Mouse (Mus musculus) CH12.LX (cell line): ENCODE data around the gene Scin. TPM values are rescaled to one million over a fixed set of nuclear protein-coding genes. Genes with fewer than 3 reads are reported as not detected.

ENCODE experiments used
- DNase-seq: peaks from one replicate; pipeline ENCODE4 v3.0.0-alpha.2; 2013; ENCODE audit errors: extremely low read depth
- H3K27ac ChIP-seq: 2 replicates; pipeline ENCODE4 v1.5.1; 2012; ENCODE audit warnings: low read depth, mild to moderate bottlenecking, control low read depth, moderate library complexity; ENCODE audit not compliant: insufficient read depth
- H3K27me3 ChIP-seq: replicated peaks from 2 replicates; pipeline ENCODE3; 2012; ENCODE audit warnings: inconsistent platforms
- H3K36me3 ChIP-seq, 2 experiments: replicated peaks in 1 of 2; 2 replicates each; pipeline versions ENCODE3 to v1.6.1; 2012; ENCODE audit warnings: inconsistent platforms in 1 of 2, low read length in 1 of 2, mild to moderate bottlenecking in 1 of 2, mixed read lengths in 1 of 2, moderate library complexity in 1 of 2; ENCODE audit not compliant: control insufficient read depth in 1 of 2, insufficient read depth in 1 of 2
- H3K4me1 ChIP-seq, 2 experiments: 2 replicates each; pipeline ENCODE4 v1.6.1; 2012; ENCODE audit warnings: inconsistent platforms in 1 of 2, moderate library complexity in 1 of 2; ENCODE audit not compliant: insufficient read depth in 2 of 2, control insufficient read depth in 1 of 2
- H3K4me2 ChIP-seq: 2 replicates; pipeline ENCODE4 v1.6.1; 2012; ENCODE audit warnings: low read depth, mild to moderate bottlenecking, control low read depth; ENCODE audit not compliant: poor library complexity, insufficient read depth, severe bottlenecking
- H3K4me3 ChIP-seq, 3 experiments: fragments of 150-350 bp in 1 of 3; sonication (generic) in 1 of 3; replicated peaks in 1 of 3; 2 replicates each; pipeline versions ENCODE3 to v1.5.1; 2011 to 2012; ENCODE audit warnings: low read depth in 2 of 3, low read length in 2 of 3, mild to moderate bottlenecking in 2 of 3, moderate library complexity in 2 of 3, control low read depth in 1 of 3, improper control_type of control experiment in 1 of 3, inconsistent platforms in 1 of 3, mixed read lengths in 1 of 3; ENCODE audit not compliant: poor library complexity in 1 of 3
- H3K79me2 ChIP-seq: replicated peaks from 2 replicates; pipeline ENCODE4 v1.6.1; 2012; ENCODE audit warnings: mild to moderate bottlenecking, moderate library complexity; ENCODE audit not compliant: control insufficient read depth, poor library complexity, insufficient read depth, severe bottlenecking; ENCODE audit errors: extremely low read depth
- H3K9ac ChIP-seq: 2 replicates; pipeline ENCODE4 v1.6.1; 2012; ENCODE audit warnings: low read depth, mild to moderate bottlenecking, control low read depth, moderate library complexity; ENCODE audit not compliant: insufficient read depth
- H3K9me3 ChIP-seq: replicated peaks from 2 replicates; pipeline ENCODE3; 2012; ENCODE audit warnings: low read length, inconsistent platforms, mixed read lengths
- BHLHE40 ChIP-seq: IDR thresholded peaks from 2 replicates; pipeline ENCODE4 v1.6.1; 2011; ENCODE audit warnings: mild to moderate bottlenecking, low read depth, low read length, improper control_type of control experiment
- CHD2 ChIP-seq: IDR thresholded peaks from 2 replicates; pipeline ENCODE4 v1.6.1; 2011; ENCODE audit warnings: low read length, improper control_type of control experiment
- E2F4 ChIP-seq: IDR thresholded peaks from 2 replicates; pipeline ENCODE4 v1.6.1; 2011; ENCODE audit warnings: low read depth, low read length, improper control_type of control experiment; ENCODE audit not compliant: insufficient replicate concordance
- ELF1 ChIP-seq: IDR thresholded peaks from 2 replicates; pipeline ENCODE4 v1.6.1; 2014; ENCODE audit warnings: low read depth, mild to moderate bottlenecking, inconsistent platforms, low read length, improper control_type of control experiment
- EP300 ChIP-seq: IDR thresholded peaks from 2 replicates; pipeline ENCODE4 v1.6.1; 2011; ENCODE audit warnings: low read length, improper control_type of control experiment
- ETS1 ChIP-seq: conservative IDR thresholded peaks from 2 replicates; pipeline ENCODE4 v1.6.1; 2012; ENCODE audit warnings: low read depth, mild to moderate bottlenecking, inconsistent platforms, low read length, improper control_type of control experiment, moderate library complexity
- JUN ChIP-seq: IDR thresholded peaks from 2 replicates; pipeline ENCODE4 v1.6.1; 2011; ENCODE audit warnings: low read depth, mild to moderate bottlenecking, low read length, improper control_type of control experiment, moderate library complexity; ENCODE audit not compliant: insufficient read depth
- MEF2A ChIP-seq: IDR thresholded peaks from 2 replicates; pipeline ENCODE4 v1.6.1; 2014; ENCODE audit warnings: low read depth, mild to moderate bottlenecking, inconsistent platforms, low read length, improper control_type of control experiment, borderline replicate concordance
- MYC ChIP-seq: IDR thresholded peaks from 2 replicates; pipeline ENCODE4 v1.6.1; 2011; ENCODE audit warnings: low read depth, mild to moderate bottlenecking, improper control_type of control experiment, low read length
- POLR2A ChIP-seq: IDR thresholded peaks from 2 replicates; pipeline ENCODE4 v1.6.1; 2011; ENCODE audit warnings: low read depth, mild to moderate bottlenecking, improper control_type of control experiment, low read length
- RAD21 ChIP-seq: IDR thresholded peaks from 2 replicates; pipeline ENCODE4 v1.6.1; 2011; ENCODE audit warnings: low read depth, mild to moderate bottlenecking, low read length, improper control_type of control experiment, moderate library complexity
- RCOR1 ChIP-seq: conservative IDR thresholded peaks from 2 replicates; pipeline ENCODE4 v1.6.1; 2012; ENCODE audit warnings: low read depth, mild to moderate bottlenecking, inconsistent platforms, low read length, improper control_type of control experiment
- TBP ChIP-seq: conservative IDR thresholded peaks from 2 replicates; pipeline ENCODE4 v1.6.1; 2011; ENCODE audit warnings: low read depth, low read length, improper control_type of control experiment
- TCF12 ChIP-seq: IDR thresholded peaks from 2 replicates; pipeline ENCODE4 v1.6.1; 2014; ENCODE audit warnings: low read depth, mild to moderate bottlenecking, inconsistent platforms, low read length, improper control_type of control experiment
- UBTF ChIP-seq: IDR thresholded peaks from 2 replicates; pipeline ENCODE4 v1.6.1; 2012; ENCODE audit warnings: low read depth, mild to moderate bottlenecking, inconsistent platforms, low read length, improper control_type of control experiment, moderate library complexity
- USF2 ChIP-seq: conservative IDR thresholded peaks from 2 replicates; pipeline ENCODE4 v1.6.1; 2011; ENCODE audit warnings: low read depth, low read length, improper control_type of control experiment
- ZC3H11A ChIP-seq: IDR thresholded peaks from 2 replicates; pipeline ENCODE4 v1.6.1; 2012; ENCODE audit warnings: low read depth, mild to moderate bottlenecking, inconsistent platforms, low read length, improper control_type of control experiment
- ZKSCAN1 ChIP-seq: IDR thresholded peaks from 2 replicates; pipeline ENCODE4 v1.6.1; 2012; ENCODE audit warnings: low read depth, inconsistent platforms, low read length, improper control_type of control experiment, borderline replicate concordance
- dilution Hi-C: fragments of 300-500 bp; cut with MboI; formaldehyde crosslinking; loops from 2 replicates; pipeline ENCODE4 v1.14.3; 2020; ENCODE audit warnings: low sequenced_read_pairs; ENCODE audit not compliant: extremely low pct_unique_long_range_greater_than_20kb, extremely low pct_ligation_motif_present
- in situ Hi-C: fragments of 300-500 bp; cut with MboI; formaldehyde crosslinking; loops from 3 replicates; pipeline ENCODE4 v1.14.3; 2019; ENCODE audit warnings: low sequenced_read_pairs, low pct_ligation_motif_present, low pct_unique_long_range_greater_than_20kb, mixed read lengths
- polyA plus RNA-seq: library from polyadenylated mRNA; unstranded; fragments of >175 nt; gene quantifications from 2 replicates; pipeline ENCODE4 v1.2.1, GENCODE M21; 2012; ENCODE audit warnings: low read depth; ENCODE audit not compliant: insufficient read length
- total RNA-seq, 2 experiments: library from RNA; depleted of rRNA; stranded (reverse); fragments of 300-350 nt in 1 of 2; fragments of >200 nt in 1 of 2; gene quantifications; 2 replicates each; pipeline ENCODE4 v1.2.3; 2012 to 2014

Scin gene
- total and polyA plus RNA-seq, 3 experiments, result not detected

- in situ Hi-C loops (no loop called here), dilution Hi-C loops (no loop called here)
- Histone ChIP-seq H3K4me3 (no peak overlapping the region), H3K9me3 (no peaks in the 10 kb centered on the region), H3K36me3 (no peaks in the 10 kb centered on the region), H3K27ac (no peak overlapping the region), H3K4me1 (peaks cover 0 to under 1% of the 10 kb centered on the region in 2 experiments; a peak in 1 of 4 replicates), H3K79me2 (no peaks in the 10 kb centered on the region), H3K9ac (no peak overlapping the region), H3K4me2 (no peak overlapping the region), H3K27me3 (no peaks in the 10 kb centered on the region)
- DNase-seq, result no peak
- no peak for TF ChIP-seq UBTF
- no peak for TF ChIP-seq RCOR1
- no peak for TF ChIP-seq E2F4
- no peak for TF ChIP-seq POLR2A
- no peak for TF ChIP-seq MEF2A
- no peak for TF ChIP-seq MYC
- no peak for TF ChIP-seq RAD21
- TF ChIP-seq CHD2, result no peak
- no peak for TF ChIP-seq EP300
- TF ChIP-seq ETS1, result no peak
- no peak for TF ChIP-seq ZKSCAN1
- no peak for TF ChIP-seq USF2
- no peak for TF ChIP-seq ZC3H11A
- no peak for TF ChIP-seq TCF12
Measured at GRCm38 (mm10) chr12:40023014-40023642, 110.9 kb downstream of the Scin start.

- Histone ChIP-seq H3K79me2 (no peaks in the 10 kb centered on the region), H3K9me3 (no peaks in the 10 kb centered on the region), H3K27me3 (no peaks in the 10 kb centered on the region), H3K36me3 (no peaks in the 10 kb centered on the region), H3K4me2 (no peak overlapping the region), H3K9ac (no peak overlapping the region), H3K4me1 (peaks cover 3 to 7% of the 10 kb centered on the region in 2 experiments), H3K4me3 (no peak overlapping the region), H3K27ac (no peak overlapping the region)
- dilution Hi-C loops, result no loop called here
- DNase-seq, result no peak
- in situ Hi-C loops, result no loop called here
- TF ChIP-seq BHLHE40 (no peak), TBP (no peak), USF2 (no peak), JUN (no peak), TCF12 (no peak), ELF1 (no peak), POLR2A (no peak)
Measured at GRCm38 (mm10) chr12:40022344-40022743, 111.7 kb downstream of the Scin start.
